Mouse (Mus musculus) erythroblast, embryonic 14.5 days (primary cell): Measurements from ENCODE around the gene Gm49337.

Experiments
- GATA1 ChIP-seq: IDR thresholded peaks from 2 replicates; pipeline ENCODE4 v1.6.1; 2012; ENCODE audit warnings: low read length, inconsistent platforms, mixed read lengths
- TAL1 ChIP-seq: IDR thresholded peaks from 3 replicates; pipeline ENCODE4 v1.6.1; 2012; ENCODE audit warnings: low read length, inconsistent platforms, mixed read lengths

- no peak for TF ChIP-seq GATA1
- TF ChIP-seq TAL1 = no peak
Observed at GRCm38 (mm10) chr4:116300878-116301355, 127.7 kb downstream of the Gm49337 start.
